Mouse (Mus musculus) gonadal fat pad, adult 2 months (tissue): Measurements from ENCODE around the gene Ston2. TPM values are rescaled to one million over a fixed set of nuclear protein-coding genes. Genes with fewer than 3 reads are reported as not detected.

Experiments used
- DNase-seq: peaks from one replicate; pipeline ENCODE4 v3.0.0-alpha.2; 2012; ENCODE audit warnings: low read depth
- polyA plus RNA-seq: library from polyadenylated mRNA; depleted of rRNA; stranded (reverse); fragments of >200 nt; gene quantifications from 2 replicates; pipeline ENCODE4 v1.2.3, GENCODE M21; 2012

The Ston2 gene
- polyA plus RNA-seq, 1 experiment, result 13.9 TPM

DNA sequence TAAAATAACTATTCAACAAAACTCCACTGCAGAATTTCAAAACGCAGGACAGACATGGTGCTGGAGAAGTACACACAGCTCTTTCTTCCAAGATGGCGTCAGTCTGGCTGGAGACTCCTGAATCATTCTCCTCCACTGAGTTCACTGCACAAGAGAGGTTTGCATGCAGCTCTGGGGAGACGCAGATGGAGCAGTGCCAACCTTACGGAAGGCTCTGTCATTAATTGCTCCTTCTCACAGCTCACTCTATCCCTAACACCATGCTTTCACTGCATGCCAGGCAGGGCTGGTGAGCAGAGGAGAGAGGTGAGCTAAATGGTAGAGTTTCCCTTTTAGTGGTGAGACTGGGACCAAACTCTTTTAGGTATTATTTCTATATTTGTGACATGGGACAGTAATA is 80.4 kb downstream of the Ston2 start:
- DNase-seq, result no peak

DNA sequence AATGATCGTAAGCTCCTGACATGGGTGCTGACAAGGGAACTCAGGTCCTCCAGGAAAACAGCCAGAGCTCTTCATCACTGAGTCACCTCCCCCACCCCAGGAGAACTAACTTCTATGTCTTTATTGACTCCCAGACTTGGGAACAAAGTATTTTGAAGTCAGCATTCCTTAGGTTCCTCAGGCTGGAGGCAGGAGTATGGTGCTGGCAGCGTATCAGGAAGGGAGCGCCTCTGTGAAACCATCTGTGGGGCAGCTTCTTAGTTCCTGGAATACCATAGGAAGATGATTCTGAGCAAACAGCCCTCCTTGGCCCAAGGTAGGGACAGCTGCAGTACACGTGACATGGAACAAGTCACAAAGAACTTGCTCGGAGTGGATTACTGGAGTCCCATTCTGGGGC is 84.7 kb downstream of the Ston2 start:
- DNase-seq, result no peak

DNA sequence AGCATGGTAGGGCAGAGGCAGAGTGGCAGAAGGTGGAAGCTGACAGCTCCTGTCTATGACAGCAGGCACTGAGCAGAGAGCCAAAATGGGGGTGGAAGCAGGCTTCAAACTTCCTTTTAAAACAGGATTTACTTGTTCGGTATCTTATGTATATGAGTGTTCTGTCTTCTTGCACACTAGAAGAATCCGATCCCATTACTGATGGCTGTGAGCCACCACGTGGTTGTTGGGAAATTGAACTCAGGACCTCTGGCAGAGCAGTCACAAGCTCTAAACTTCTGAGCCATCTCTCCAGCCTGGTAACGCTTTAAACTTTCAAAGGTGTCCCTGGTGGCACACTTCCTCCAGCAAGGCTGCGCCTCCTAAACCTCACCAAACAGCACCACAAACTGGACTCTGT is 85.4 kb downstream of the Ston2 start:
- peak; percentile 58 for DNase-seq

DNA sequence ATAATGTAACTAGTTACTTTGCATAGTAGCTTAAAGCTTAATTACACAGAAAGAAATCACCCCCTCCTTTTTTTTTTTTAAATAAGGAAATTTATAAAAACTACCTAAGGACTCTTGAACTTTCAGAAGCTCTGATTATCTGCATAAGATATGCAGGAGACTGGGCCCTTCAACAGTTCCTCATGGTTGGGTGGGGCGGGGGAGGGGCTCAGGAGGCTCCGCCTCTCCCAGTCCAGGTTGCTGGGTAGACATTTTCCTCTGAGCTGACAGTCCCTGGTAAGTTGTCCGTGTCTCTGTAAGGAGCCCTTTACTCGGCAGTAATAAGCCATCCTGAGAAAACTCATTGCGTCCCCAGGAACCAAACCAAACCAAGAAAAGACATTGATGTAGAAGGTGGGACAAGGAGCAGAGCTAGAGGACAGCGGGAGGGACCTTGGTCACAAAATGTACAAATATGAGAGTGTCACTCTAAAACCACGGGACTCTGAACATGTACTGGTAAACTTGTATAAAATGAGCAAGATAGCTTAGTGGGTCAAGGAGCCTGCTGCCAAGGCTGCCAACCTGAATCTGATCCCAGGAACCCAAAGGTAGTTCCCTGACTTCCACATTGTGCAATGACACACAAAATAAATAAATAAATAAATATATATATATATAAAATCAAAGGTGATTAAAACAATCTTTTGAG is 88.6 kb downstream of the Ston2 start:
- no peak for DNase-seq

DNA sequence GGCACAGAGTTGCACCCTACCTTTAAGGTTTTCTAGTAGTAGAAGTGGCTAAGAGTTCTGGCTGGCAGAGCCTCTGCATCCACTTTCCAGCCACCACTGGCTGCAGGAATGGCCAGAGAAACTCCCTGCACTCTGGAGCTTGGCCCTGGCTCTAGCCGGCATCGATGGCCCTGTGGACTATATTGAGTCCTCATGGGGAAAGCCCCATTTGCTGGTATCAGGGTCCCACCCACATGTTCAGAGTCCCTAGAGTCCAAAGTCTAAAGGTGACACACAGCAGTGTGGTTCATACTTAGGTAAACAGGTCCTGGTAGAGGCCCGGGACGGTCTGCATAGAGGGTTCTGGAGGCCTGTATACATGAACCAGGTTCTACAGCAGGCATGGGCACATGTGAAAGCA is 92.0 kb downstream of the Ston2 start:
- no peak for DNase-seq

DNA sequence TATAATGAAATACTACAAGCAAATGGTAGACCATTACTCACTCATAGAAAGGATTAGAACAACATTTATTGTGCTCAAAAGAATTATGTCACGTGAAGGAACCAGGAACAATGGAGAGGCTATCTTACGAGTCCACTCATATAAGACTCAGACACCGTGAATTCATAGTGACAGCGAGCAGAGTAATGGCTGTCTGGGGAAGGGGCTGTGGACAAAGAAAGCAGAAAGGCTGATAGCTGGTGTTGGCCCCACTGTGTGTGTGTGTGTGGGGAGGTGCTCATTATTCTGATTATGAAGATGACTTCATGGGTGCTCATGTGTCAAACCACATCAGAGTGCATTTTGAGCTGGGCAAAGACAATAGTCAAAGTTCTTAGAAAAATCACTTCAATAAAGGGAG is 92.4 kb downstream of the Ston2 start:
- no peak for DNase-seq

DNA sequence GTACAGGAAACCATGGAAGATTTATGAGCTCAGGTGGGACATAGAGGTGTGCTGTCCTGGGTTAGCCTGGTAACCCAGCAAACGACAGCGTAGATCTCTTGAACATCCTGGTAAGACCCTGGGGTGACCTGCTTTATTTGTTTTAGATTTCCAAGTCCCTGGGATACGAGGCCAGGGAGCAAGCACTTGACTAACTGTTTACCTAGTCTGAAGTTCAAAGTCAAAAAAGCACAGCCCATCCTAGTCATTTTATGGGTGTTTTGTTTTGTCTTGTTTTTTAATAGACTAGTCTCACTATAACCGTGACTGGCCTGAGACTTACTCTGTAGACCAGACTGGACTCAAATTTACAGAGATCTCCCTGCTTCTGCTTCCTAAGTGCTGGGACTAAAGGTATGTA is 93.4 kb downstream of the Ston2 start:
- no peak for DNase-seq

DNA sequence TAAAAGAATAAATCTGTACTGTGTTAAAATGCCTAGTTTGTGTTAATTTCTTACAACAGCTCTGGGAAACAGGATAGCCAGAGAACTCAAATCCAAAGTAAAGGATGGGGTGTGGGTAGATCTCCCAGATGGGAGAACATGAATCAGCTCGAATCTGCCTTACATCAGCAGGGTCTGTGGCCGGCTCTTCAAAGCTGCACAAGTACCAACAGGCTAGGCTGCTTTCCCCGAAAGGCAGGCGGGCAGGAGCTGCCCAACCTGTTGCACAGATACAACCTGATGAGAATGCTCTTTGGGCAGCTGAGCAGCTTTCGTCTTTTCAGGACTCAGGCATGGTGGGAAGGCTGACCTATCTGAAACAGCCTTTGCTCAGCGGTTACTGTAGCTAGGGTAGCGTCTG is 94.6 kb downstream of the Ston2 start:
- DNase-seq, result peak; percentile 46

DNA sequence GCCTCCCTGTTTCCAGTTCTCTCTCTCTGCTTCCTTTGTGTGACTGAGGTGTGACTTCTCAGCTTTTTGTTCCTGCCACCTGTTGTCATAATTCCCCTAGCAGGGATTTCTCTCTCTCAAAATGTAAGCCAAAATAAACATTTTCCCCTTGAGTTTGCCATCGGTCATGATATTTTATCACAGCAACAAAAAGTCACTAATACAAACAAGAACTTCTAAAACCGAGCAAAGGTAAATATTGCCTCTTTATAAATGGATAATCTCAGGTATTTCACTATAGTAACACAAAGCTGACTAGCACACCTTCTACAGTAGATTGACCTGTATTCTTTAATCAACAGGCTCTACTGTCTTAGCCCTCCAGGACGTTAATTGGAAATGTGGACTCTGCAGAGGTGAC is 95.2 kb downstream of the Ston2 start:
- no peak for DNase-seq

DNA sequence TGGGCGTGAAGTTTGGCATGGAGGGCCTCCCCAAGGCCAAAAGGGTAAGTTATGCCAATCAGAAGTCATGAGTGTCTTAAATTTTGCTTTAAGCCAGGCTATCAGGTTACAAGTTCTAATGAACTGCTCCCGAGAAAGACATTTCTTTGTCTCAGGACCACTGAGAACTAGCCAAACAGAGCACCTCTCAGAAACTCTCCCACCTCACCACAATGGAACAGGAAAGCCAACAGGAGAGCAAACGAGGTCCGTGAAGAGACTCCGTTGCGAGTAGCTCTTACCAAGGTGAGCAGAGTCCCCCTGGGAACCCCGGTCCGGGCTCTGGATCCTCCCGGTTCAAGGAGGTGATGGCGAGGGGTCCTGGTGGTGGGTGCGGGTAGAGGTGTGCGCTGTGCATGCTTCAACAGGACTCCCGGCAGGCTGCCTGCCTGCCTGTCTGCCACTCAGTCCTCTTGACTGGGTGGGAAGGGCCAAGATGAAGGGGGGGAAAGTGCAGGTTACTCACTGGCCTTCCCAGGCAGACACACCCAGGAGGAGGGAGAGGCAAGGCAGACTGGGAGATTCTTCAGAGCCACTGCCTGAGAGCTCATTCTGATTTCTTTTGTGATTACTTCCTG is 102.4 kb downstream of the Ston2 start:
- no peak for DNase-seq

DNA sequence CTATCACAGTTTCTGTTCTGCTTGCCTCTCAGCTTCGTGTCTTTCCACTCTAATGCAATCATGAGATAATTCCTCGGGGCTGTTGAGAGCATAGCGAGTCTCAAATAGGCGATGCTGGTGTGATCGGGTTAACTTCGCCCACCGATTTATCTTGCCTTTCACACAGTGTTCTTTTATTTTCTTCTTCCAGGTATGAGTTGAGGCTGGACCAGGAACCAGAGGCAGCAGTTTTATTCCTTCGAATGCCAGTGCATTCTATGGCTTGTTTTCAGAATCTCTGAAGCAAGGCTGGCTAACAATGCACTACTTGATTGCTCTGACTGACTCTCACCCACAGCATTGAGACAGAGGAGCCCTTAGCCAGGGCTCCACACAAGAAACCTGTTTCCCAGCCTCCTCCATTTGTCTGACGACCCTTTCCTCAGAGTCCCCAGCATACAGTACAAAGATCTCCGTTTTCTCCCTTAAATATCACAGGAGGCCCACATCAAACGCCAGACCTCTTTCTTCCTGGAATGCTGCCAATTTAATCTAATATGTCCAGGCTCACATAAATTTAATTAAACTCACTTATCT is 103.3 kb downstream of the Ston2 start:
- DNase-seq, result no peak

DNA sequence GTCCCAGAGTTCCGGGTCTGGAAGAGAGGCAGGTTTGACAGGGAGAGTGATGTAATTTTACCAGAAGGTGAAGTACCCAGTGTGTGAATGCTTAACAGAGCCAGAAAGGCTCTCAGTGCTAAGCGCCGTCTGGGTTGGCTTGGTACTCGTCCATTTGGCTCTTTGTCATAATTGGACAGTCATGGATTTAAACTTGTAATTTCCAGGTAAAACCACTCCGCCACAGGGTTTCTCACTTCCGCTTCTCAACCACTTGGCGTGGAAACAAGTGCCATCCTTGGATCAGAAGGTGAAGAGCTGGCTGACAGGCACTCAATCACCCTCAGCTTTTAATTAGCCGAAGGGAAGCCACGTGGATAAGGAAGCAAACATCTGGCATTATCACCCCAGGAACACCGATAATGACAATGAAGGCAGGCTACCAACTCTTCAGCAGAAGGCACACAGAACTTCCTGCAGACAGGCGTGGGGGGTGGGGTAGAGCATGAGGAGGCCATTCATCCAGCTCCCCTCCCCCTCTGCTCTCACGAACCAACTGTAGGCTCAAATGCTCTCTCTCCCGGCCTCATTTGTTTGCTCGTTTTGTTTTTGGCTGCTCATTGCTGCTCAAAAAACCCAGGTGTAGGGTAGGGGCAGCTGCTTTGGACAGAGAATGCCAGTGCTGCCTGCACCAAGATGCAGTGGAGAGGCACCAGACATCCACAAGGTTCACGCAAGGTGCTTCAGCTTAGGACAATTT is 103.9 kb downstream of the Ston2 start:
- DNase-seq, result peak; percentile 93

DNA sequence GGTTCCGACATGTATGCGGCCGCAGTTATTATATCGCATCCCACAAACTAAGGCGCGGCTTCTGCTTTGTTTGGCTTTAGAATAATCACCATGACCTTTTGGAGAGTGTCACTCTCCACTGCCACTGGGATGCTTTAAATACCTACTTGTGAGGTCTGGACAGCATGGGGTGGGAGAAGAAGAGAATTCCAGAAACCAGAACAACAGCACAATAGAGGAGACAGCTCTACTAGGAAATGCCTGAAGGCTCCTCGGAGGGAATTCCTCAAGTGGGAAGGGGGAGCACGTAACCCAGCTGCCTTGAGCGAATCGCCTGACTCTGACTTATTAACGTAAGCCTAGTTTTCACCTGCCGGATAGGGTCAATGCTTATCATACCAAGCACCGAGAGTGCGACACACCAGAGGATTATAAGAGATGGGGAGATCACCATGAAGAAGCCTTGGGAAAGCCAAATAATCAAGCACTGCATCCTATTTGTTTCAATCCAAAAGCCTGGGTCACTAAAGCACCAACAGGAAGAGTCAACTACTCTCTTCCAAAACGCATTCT is 104.6 kb downstream of the Ston2 start:
- DNase-seq, result no peak

DNA sequence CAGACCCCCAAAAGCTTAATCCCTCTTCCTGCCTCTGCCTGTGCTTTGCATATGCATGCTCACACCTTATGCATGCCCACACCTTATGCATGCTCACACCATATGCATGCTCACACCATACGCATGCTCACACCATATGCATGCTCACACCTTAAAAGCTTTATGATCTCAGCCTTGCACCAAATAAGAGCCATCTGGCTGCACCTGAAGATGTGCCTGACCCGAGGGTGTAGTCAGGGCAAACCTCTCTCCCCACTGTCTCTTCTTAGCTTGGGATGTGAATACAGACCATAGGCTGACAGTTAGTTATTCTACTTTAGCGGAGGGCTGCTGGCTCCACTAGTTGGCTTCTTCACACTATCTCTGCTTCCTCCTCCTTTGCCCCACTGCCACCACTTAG is 105.1 kb downstream of the Ston2 start:
- DNase-seq, result no peak

DNA sequence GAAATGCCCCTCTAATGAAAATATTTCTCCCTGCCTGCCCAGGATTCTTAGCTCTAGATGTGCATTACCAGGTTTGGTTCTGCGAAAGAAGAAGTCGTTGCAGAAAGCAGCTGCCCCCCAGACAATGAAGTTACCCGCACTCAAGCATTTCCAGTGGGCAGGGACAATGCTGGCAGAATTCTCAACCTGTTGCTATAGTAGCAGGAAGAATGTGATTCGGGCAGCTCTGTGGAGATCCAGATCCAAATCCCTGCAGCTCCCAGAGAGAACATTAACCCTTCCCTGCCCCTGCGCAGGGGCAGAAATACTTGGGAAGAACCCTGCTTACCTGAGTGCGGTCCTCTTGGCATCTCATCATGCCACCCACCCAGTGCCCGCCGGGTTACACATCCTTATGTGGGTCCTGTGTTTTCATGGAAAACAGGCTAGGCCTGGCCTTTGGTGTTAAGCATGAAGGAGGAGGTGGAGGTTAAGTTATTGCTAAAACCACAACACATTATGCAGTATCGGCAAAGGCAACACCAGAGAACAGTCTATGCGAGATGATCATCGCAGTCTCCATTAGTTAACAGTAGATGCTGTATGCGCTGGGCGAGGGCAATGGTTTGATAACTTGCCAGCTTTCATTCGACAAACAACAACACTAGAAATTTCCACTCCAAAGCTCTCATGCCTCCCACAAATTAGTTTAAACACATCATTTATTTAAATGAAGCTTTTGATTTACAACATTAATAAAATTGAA is 108.7 kb downstream of the Ston2 start:
- no peak for DNase-seq

DNA sequence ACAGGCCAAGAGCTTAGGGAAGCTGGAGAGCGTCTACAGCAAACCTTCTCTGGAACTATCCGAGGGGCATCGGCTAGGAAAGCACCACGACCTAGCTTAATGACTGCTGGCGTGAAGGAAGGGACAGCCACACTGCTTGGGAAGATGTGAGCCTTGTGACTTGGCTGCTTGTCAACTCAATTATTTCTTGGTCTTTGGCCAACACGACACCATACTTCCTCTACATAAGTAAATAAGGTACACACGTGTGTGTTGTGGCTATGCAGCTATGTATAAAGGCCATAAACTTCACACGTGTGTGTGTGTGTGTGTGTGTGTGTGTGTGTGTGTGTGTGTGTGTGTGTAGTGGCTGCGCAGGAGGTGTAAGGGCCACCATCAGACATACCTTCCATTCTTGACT is 112.2 kb downstream of the Ston2 start:
- DNase-seq, result no peak

DNA sequence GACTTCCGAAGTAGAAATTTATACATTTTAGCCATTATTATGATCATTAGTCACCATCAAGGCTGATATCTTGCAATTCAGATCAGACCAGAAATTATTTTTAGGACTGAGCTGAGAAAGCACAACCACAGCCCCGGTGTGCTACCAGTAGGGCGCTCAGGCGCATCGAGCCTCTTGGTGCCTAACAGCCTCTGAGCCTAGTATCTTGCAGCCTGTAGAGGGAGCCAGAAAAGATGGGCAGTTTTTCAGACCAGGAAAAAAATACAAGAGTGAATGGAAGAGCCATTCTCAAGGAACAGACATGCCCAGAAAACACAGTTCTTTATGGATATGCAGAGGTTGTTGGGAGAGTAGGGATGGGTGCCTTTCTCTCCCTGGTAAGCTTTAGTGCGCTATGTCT is 115.0 kb downstream of the Ston2 start:
- no peak for DNase-seq

DNA sequence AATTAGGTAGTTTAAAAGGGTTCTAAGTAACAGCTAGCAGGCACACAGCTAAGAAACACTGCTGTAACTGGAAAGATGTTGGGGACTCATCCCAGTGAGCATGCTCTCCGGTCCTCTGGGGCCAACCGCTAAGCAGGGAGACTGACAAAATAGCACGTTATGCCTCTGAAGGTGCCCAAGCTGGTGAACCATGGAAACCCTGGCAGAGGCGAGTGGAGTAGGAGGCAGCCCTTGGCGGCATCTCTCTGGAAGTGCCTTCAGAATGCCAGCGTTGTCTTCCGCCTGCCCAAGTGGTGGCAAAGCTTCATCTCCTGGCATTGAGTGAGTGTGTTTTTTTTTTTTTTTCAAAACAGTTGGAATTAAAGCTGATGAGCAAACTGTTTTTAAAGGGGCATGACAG is 115.7 kb downstream of the Ston2 start:
- DNase-seq, result no peak

DNA sequence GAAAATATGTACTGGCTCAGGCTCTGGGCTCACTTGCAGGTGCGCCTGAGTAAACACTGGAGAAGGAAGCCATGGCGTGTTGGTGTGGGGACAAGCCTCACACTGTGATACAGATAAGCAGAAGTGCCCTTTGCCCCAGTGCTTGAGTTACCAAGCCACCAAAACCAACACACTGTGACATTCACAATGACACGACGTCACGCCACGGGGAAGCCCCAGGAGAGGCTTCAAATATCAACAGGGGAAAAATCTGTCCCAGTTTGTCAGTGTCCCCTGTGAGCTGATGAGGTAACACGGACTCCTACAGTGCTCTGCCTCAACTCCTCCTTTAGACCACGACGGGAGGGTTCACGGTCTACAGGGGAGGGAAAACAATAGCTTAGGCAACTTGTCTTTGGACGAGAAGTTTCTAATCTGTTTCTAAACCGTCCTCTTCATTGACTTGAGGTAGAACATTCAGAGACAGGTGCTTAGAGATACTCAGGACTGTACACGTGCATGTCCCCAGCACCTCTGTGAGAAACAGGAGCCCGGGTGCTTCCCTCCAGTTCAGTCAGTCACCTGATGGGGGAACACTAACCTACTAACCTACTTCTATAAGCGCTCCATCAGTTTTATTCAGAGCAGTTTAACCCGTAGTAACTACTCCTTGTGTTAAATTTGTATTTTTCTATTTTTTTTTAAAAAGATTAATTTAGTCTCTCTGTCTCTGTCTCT is 119.5 kb downstream of the Ston2 start:
- no peak for DNase-seq

DNA sequence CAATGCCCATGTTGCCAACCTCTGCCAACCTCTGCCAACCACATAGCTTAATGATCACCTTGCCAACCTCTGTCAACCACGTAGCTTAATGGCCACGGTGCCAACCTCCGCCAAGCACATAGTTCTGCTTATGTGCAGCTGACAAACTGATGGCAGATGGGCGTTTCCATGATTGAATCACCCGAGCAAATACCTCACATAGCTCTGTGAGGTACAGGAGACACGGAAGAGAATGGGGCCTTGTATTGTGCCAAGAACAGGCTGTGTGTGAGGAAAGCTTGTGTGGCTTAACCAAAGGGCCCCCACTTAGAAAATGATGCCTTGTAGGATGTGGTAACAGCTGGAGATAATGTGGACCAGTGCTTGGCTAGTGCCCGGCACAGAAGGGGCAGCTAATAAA is 120.4 kb downstream of the Ston2 start:
- no peak for DNase-seq

DNA sequence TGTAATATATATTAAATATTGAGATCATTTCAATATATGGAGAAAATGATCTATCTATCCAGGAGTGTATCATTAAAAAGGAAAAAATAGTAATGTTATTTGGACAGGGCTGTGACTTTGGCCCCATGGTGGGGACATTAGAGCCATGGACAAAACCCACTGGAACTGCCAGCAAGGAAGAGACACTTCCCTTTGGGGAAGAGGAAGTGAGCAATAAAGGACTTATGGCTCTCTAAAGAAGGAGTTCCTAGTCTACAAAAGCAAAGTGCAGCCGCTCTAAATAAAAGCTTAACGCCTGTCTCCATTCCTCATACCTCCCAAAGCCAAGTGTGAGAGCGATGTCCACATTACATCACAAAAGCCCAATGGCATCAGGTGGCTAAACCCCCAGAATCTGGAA is 121.6 kb downstream of the Ston2 start:
- DNase-seq, result no peak
